Mouse (Mus musculus) left cerebral cortex, adult 2 months (tissue): ENCODE data around the gene Ppm1f. TPM values are rescaled to one million over a fixed set of nuclear protein-coding genes. Genes with fewer than 3 reads are reported as not detected.

Experiments used
- DNase-seq, 2 experiments: peaks; one replicate each; pipeline ENCODE4 v3.0.0; 2021 to 2022; ENCODE audit warnings: low spot score in 2 of 2, mixed read lengths in 1 of 2; ENCODE audit errors: extremely low spot score in 1 of 2
- H3K27ac ChIP-seq: fragments of 200-600 bp; 2 replicates; pipeline ENCODE4 v1.8.1; 2022
- H3K4me3 ChIP-seq: fragments of 200-600 bp; 2 replicates; pipeline ENCODE4 v1.8.1; 2022
- CTCF ChIP-seq: fragments of 200-600 bp; IDR thresholded peaks from 2 replicates; pipeline ENCODE4 v1.8.1; 2022; ENCODE audit warnings: antibody characterized with exemption, mild to moderate bottlenecking, moderate library complexity
- intact Hi-C: fragments of 180-260 bp; cut with DNase I; formaldehyde crosslinking; loops from one replicate; pipeline ENCODE4 v1.15.1; 2025
- total RNA-seq, 2 experiments: library from RNA; stranded (reverse); gene quantifications; 2 replicates each; pipeline ENCODE4 v1.2.3; 2021

Gene Ppm1f
- total RNA-seq, 2 experiments from 2014 or later = 47.3 to 57.9 TPM

GRCm38 (mm10) chr16:16870241-16870616 lies 26.0 kb upstream of the Ppm1f start:
- no peak for TF ChIP-seq CTCF
- DNase-seq = no peak
- H3K27ac ChIP-seq = peak overlapping the region; percentile 93
- intact Hi-C loops = loop anchor here (5.0 kb wide), 3 partner anchors 273 to 568 kb away; partner anchors contain the start of genes Dnm1l and Yars2
- H3K4me3 ChIP-seq = peak overlapping the region; percentile 80

- H3K27ac ChIP-seq = peak within 1 kb of the TSS; percentile 93
- intact Hi-C loops = loop anchor here (5.0 kb wide), 3 partner anchors 273 to 568 kb away; partner anchors contain the start of genes Dnm1l and Yars2
Observed at GRCm38 (mm10) chr16:16870617-16871331, 25.5 kb upstream of the Ppm1f start, which contains the start of the genes Top3b and Vpreb1. Top3b (plus strand) TSS chr16:16870736. Vpreb1 (minus strand) TSS chr16:16870843.

GRCm38 (mm10) chr16:16879025-16879424 lies 17.2 kb upstream of the Ppm1f start:
- intact Hi-C loops = no loop called here
- no peak for TF ChIP-seq CTCF
- Histone ChIP-seq H3K4me3 (no peak overlapping the region), H3K27ac (no peak overlapping the region)
- DNase-seq = no peak

More at GRCm38 (mm10) chr16:16870617-16871331, 25.5 kb upstream of the Ppm1f start, which contains the start of the genes Top3b and Vpreb1:
- peak; percentile 88 to 90 for DNase-seq
- TF ChIP-seq CTCF = peak; percentile 45
- peak within 1 kb of the TSS; percentile 80 for H3K4me3 ChIP-seq

GRCm38 (mm10) chr16:16888341-16888740 lies 7.9 kb upstream of the Ppm1f start:
- TF ChIP-seq CTCF = no peak
- Histone ChIP-seq H3K27ac (no peak overlapping the region), H3K4me3 (no peak overlapping the region)
- no peak for DNase-seq
- intact Hi-C loops = loop anchor here (10.0 kb wide), 1 partner anchor 564 kb away; no protein-coding TSS in a partner anchor

- no peak for DNase-seq
- intact Hi-C loops = no loop called here
- TF ChIP-seq CTCF = no peak
- H3K4me3 ChIP-seq = no peak overlapping the region
- H3K27ac ChIP-seq = no peak overlapping the region
Observed at GRCm38 (mm10) chr16:16892366-16892765, 3.9 kb upstream of the Ppm1f start.

GRCm38 (mm10) chr16:16896015-16896381 lies 271 bp upstream of the Ppm1f start:
- intact Hi-C loops = loop anchor here (1.0 kb wide), 1 partner anchor 16 kb away; no protein-coding TSS in a partner anchor
- no peak overlapping the region for H3K4me3 ChIP-seq

GRCm38 (mm10) chr16:16897056-16897584 lies 851 bp downstream of the Ppm1f start:
- intact Hi-C loops = no loop called here
- TF ChIP-seq CTCF = no peak
- DNase-seq = no peak
- Histone ChIP-seq H3K27ac (peak overlapping the region; percentile 84), H3K4me3 (peak overlapping the region; percentile 83)

More at GRCm38 (mm10) chr16:16896015-16896381, 271 bp upstream of the Ppm1f start:
- DNase-seq = no peak
- 0 out of 2 replicates have a peak overlapping the region, but pooled peaks have one; percentile 9 for H3K27ac ChIP-seq
- no peak for TF ChIP-seq CTCF

GRCm38 (mm10) chr16:16902329-16902728 lies 6.1 kb downstream of the Ppm1f start:
- no peak for DNase-seq
- Histone ChIP-seq H3K27ac (no peak overlapping the region), H3K4me3 (no peak overlapping the region)
- intact Hi-C loops = loop anchor here (5.0 kb wide), 1 partner anchor 370 kb away; no protein-coding TSS in a partner anchor
- TF ChIP-seq CTCF = no peak

- no peak overlapping the region for H3K4me3 ChIP-seq
- H3K27ac ChIP-seq = no peak overlapping the region
- no peak for TF ChIP-seq CTCF
- DNase-seq = no peak
- intact Hi-C loops = loop anchor here (5.0 kb wide), 1 partner anchor 369 kb away; no protein-coding TSS in a partner anchor
Observed at GRCm38 (mm10) chr16:16903188-16903587, 6.9 kb downstream of the Ppm1f start.

GRCm38 (mm10) chr16:16907799-16908198 lies 11.5 kb downstream of the Ppm1f start:
- DNase-seq = no peak
- peak overlapping the region; percentile 73 for H3K27ac ChIP-seq
- no peak for TF ChIP-seq CTCF
- no peak overlapping the region for H3K4me3 ChIP-seq
- intact Hi-C loops = no loop called here

GRCm38 (mm10) chr16:16911641-16912597 lies 15.7 kb downstream of the Ppm1f start:
- TF ChIP-seq CTCF = peak; percentile 98
- intact Hi-C loops = loop anchor here (1.0 to 5.0 kb wide), 2 partner anchors 16 to 120 kb away; partner anchors contain the start of gene Ppm1f
- no peak overlapping the region for H3K4me3 ChIP-seq

More at GRCm38 (mm10) chr16:16911641-16912597, 15.7 kb downstream of the Ppm1f start:
- H3K27ac ChIP-seq = peak overlapping the region; percentile 75
- DNase-seq = peak; percentile 67 to 72
